Mouse (Mus musculus): ENCODE data around the gene Tspan1.

Tspan1 gene

DNA sequence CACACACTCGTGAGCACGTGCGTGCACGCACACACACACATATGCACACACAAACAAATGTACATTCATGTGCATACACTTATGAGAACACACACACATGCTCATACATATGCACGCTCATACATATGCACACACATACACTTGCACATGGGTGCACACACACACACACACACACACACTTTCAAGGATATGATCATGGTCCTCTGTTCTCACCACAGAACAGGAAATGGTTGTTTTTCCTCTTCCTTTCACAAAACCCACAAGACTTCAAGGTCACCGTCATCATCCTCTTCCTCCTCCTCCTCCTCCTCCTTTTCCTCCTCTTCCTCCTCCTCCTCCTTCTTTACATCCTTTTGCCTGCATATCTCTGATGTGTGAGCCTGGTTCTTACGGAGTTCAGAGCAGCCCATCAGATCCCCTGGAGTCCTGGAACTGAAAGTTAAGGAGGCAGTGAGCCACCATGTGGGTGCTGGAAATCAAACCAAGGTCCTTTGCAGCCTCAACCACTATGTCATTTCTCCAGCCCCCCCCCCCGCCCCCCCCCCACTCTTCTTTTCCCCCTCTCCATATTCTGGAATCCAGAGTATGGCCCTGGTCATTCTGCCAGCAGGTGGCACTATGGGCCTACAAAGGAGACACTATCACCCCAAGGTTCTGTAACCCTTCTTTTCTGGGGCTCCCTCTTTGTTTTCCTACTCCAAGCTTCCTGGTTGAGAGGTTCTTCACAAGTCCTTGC is 1.4 kb upstream of the Tspan1 start:
- ATAC-seq (ENCODE audit: low TSS enrichment) = peak; percentile 66

DNA sequence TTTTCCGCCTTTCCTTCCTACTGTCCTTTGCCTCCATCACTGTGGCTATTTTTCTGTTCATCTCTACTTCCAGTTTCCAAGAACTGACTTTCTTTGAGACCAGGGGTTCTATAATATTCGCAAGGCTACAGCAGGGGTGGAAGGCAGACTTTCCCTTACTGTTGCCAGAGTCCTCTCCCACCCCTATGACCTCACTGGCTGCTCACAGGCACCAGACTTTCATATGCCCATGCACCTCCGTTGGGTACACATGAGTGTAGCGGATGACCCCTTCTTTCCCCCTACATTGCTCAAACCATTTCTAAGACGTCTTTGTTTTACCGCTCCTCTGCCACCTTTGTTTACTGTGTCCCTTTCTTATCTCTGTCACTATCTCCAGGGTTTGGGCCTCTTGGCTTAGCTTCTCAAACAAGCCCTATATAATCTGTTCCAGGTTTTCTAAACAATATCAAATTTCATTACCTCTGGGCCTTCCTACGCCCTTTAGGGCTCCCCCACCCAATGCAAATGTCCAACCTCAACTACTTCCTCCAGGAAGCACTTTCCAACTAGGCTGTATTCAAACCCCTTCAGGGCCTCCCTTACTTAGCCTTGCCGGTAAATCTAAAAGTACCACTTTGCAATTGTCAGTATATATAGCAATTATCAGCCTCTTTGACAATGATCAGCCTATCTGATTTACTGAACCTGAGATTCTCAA is 1.5 kb downstream of the Tspan1 start:
- ATAC-seq (ENCODE audit: low TSS enrichment) = no peak

- no peak for ATAC-seq (ENCODE audit: low TSS enrichment)
Measured at GRCm38 (mm10) chr4:116164759-116165554, 2.4 kb downstream of the Tspan1 start.

GRCm38 (mm10) chr4:116162142-116162541 is 5.3 kb downstream of the Tspan1 start:
- ATAC-seq (ENCODE audit: low TSS enrichment) = no peak

DNA sequence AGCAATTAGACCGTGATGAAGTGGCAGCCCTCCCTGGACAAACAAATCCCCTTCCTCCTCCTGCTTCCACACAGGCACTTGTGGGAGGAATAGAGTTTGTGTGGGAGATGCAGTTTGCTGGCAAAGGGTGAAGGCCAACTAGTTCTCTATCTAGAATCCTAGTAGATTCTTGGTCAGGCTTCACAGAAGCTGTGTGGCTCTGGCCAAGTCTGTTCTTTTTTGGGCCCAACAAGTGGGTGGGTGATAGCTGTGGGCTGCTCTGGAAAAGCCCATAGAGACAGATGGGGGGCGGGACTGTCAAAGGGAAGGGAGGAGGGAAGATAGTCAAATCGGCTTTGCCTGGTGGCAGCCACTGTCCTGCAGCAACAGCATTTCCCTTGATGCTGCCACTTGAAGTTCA is 6.6 kb downstream of the Tspan1 start:
- peak; percentile 79 for ATAC-seq (ENCODE audit: low TSS enrichment)

DNA sequence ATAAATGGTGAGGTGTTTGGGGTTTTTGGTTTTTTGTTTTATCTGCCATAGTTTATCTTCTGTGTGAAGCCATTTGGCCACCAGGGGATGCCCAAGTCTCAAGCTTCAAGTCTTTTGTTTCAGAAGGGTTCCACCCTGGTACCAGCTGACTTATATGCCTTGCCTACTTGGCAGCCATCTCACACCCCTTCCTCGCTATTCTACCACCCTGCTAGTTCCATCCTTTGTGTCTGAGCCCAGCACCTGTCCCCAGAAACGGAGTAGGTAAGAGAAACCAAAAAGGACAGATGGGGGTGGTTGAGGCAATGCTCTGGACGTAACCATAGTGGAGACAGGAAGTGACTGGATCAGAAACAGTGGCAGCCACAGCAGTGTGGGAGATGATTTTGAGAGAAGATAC is 7.5 kb downstream of the Tspan1 start:
- peak; percentile 39; the same call in 1 of the 2 replicates for ATAC-seq (ENCODE audit: low TSS enrichment)

- ATAC-seq (ENCODE audit: low TSS enrichment) = no peak
Measured at GRCm38 (mm10) chr4:116157882-116158281, 9.5 kb downstream of the Tspan1 start.

GRCm38 (mm10) chr4:116152702-116153101 is 14.7 kb downstream of the Tspan1 start:
- ATAC-seq (ENCODE audit: low TSS enrichment) = no peak

GRCm38 (mm10) chr4:116151238-116151637 is 16.2 kb downstream of the Tspan1 start, which contains the start of gene Lurap1:
Lurap1 (minus strand) TSS chr4:116151338.
- ATAC-seq (ENCODE audit: low TSS enrichment) = no peak

DNA sequence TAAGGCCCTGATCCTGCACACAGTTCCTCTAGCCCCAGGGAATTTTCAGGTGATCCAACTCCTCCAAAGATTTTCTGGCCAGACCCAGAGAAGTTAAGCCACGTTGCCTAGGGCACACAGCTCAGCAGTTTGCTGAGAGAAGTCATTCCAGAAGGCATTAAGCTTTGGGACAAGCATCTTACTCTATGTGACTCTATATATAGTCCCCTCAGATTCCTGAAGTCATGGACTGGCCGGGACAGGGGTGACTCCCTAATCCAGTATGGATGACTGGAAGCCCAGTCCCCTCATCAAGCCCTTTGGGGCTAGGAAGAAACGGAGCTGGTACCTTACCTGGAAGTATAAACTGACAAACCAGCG is 16.6 kb downstream of the Tspan1 start:
- ATAC-seq (ENCODE audit: low TSS enrichment) = peak; percentile 8; the same call in 1 of the 2 replicates

- ATAC-seq (ENCODE audit: low TSS enrichment) = peak; percentile 82
Measured at GRCm38 (mm10) chr4:116150156-116150861, 17.1 kb downstream of the Tspan1 start.

DNA sequence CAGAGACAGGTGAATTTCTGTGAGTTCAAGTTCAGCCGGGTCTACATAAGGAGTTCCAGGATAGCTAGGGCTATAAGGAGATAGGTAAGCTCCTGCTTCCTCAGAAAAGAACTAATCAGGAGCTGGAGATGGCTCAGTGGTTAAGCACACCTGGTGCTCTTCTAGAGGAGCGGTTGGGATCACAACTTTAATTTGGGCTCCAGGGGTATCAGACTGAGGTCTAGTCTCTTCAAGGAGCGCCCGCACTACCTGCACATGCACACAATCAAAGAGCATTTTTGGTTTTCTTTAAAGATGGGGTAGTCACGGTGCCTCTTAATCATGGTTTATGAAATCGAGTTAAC is 17.6 kb downstream of the Tspan1 start:
- ATAC-seq (ENCODE audit: low TSS enrichment) = peak; percentile 15; the same call in 1 of the 2 replicates

DNA sequence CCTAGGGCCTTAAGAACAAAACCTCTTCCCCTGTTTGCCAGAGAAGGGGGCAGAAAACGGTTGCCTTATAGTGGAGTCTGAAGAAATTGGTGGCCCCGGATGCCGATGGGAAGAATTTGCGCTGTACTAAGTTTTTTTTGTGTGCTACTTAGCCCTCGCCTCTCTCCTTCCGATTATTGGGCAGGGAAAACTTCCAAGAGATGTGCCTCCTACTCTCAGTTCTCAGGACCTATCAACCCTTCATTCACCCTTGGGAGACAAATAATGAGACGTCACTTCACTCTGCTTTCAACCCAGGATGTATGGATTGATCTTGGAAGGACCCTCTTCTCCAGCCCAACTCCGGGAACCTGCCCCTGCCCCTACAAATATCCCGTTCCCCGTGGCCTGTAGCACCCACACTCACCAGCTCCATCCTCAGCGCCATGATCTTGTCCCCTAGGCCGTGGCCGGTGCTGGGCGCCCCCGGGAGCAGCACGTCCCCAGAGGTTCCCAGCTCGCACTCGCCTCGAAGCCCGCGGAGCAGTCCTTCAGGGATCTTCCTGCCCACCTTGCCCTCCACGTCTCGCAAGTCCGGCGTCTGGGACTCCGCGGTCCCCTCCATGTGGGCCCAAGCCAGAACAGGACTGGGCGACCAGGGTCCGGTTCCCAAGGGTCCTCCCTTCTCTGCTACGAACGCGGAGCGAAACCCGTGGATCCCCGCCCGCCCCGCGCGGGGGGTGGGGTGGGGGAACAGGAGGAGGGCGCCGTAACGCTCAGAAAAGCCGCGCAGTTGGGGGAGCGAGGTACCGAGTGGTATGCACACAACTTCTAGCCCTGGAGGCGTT is 23.3 kb downstream of the Tspan1 start:
- peak; percentile 73 for ATAC-seq (ENCODE audit: low TSS enrichment)

DNA sequence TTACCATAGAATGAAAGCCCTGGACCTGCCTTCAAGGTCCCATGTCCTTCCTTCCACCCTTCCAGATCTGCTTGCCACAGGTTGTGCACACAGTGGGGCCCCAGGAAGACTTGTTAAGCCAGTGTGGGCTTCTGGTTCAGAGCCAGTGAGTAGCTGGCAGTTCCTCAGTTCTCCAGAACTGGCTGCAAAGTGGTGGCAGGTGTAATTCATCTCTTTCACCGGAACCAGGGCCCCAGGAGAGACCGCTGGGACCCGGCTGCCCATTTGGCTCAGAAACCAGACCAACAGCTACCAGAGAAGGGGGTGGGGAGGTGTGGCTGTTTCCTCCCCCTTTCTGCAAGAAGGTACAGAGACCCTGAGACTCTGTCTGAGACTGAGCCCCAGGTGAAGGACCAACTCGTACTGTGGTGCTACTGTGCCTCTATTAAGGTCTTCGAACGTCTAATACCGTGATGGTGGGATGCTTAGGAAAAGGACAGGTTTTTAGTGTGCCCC is 24.0 kb downstream of the Tspan1 start:
- peak; percentile 18; the same call in 1 of the 2 replicates for ATAC-seq (ENCODE audit: low TSS enrichment)

- ATAC-seq (ENCODE audit: low TSS enrichment) = no peak
Measured at GRCm38 (mm10) chr4:116142269-116142668, 25.1 kb downstream of the Tspan1 start.

GRCm38 (mm10) chr4:116141736-116142135 is 25.7 kb downstream of the Tspan1 start:
- no peak for ATAC-seq (ENCODE audit: low TSS enrichment)

GRCm38 (mm10) chr4:116140801-116141574 is 26.4 kb downstream of the Tspan1 start:
- peak; percentile 55 for ATAC-seq (ENCODE audit: low TSS enrichment)

DNA sequence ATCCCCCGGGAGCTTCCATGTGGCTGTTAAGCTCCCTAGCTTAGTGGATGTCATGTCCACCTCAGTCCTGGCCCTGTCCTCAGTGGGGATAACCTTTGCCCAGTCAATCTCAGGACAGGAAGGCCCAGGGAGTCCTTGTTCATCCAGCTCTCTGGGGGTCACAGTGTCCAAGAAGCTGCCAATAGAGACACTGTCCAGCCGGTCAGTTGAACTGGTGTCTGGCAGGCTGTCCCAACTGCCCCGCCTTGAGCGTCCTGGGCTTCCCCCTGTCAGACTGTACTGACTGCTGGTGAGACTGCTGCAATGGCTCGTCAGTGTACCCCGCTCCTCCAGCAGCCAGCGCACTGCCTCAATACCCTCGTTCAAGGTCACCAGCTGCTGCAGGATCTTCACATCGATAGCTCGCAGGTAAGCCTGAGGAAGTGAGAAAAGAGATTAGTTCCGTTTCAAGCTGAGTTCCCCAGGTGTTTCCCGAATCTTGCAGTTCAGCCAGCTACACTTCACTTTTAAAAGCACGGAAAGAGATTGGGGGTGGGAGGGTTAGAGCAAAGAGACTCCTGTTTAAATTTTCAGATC is 29.9 kb downstream of the Tspan1 start:
- no peak for ATAC-seq (ENCODE audit: low TSS enrichment)

GRCm38 (mm10) chr4:116134990-116135389 is 32.4 kb downstream of the Tspan1 start:
- peak; percentile 72 for ATAC-seq (ENCODE audit: low TSS enrichment)

- ATAC-seq (ENCODE audit: low TSS enrichment) = no peak
Measured at GRCm38 (mm10) chr4:116133126-116133525, 34.3 kb downstream of the Tspan1 start.

Data from frontal cortex, adult (tissue).